In the genomic region with DNA sequence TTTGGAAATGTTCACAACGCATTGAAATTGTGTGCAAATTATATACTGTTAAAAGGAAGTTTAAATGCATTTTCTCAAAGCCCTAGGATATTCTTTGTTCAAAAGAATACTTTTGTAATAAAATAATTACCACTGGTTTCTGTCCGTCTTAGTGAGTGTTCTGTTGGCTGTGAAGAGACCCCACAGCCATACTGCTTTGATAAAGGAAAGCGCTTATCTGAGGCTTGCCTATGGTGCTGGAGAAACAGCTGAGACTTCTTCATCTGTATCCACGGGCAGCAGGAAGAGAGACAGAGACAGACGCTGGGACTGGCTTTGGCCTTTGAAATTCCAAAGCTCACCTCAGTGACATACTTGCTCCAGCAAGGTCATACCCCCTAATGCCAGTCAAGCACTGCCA, we compare ENCODE assay signal across 13 mouse cellular contexts.
"Had no signal": no experiment of that assay in that cellular context is flagged by ENCODE, and none has a peak within 500 bp of the region (broad histone marks: within the 10 kb centered on the region; RNA-seq: fewer than 3 reads in every experiment).

No protein-coding gene starts in this region.

- H3K9me3 ChIP-seq: limb, embryonic 12.5 days; midbrain, embryonic 13.5 days; neural tube, embryonic 15.5 days had no signal

- H3K27ac ChIP-seq: layer of hippocampus, adult 2 months; limb, embryonic 12.5 days; midbrain, embryonic 13.5 days; neural tube, embryonic 15.5 days had no signal

- ATAC-seq: midbrain, embryonic 13.5 days had no signal

- H3K4me3 ChIP-seq: layer of hippocampus, adult 2 months; limb, embryonic 12.5 days; midbrain, embryonic 13.5 days; myocyte; neural tube, embryonic 15.5 days had no signal

- H3K4me2 ChIP-seq: limb, embryonic 12.5 days; midbrain, embryonic 13.5 days; neural tube, embryonic 15.5 days had no signal

- H3K27me3 ChIP-seq: limb, embryonic 12.5 days; midbrain, embryonic 13.5 days; neural tube, embryonic 15.5 days had no signal

- DNase-seq: kidney, adult 18-20 months; kidney, postnatal 10 days; kidney, postnatal 4 days; lung, adult 18-20 months; right cerebral cortex, adult 18-20 months; right cerebral cortex, postnatal 25 days; thymus, adult 2 months; thymus, postnatal 36 days had no signal

- H3K9ac ChIP-seq: limb, embryonic 12.5 days; midbrain, embryonic 13.5 days; neural tube, embryonic 15.5 days had no signal

- H3K36me3 ChIP-seq: limb, embryonic 12.5 days; midbrain, embryonic 13.5 days; neural tube, embryonic 15.5 days had no signal
